Mouse (Mus musculus) neural tube, embryonic 13.5 days (tissue): ENCODE results near the gene Clstn3. TPM values are rescaled to one million over a fixed set of nuclear protein-coding genes. Genes with fewer than 3 reads are reported as not detected.
A peak's percentile ranks its signal among the peaks of the same experiment; 100 is the strongest.
"Not testable (repeated sequence)": the region's sequence is repeated elsewhere in the genome, so short reads cannot be mapped to it uniquely, and the experiment has no call there.

Source experiments
- ATAC-seq: fragments of 200-750 bp; cut with Nextera tagmentation; 2 replicates; pipeline ENCODE4 v1.8.0; 2017; ENCODE audit warnings: low read depth, mild to moderate bottlenecking, moderate TSS enrichment, moderate library complexity
- H3K27ac ChIP-seq: fragments of 300-500 bp; sonication (generic); replicated peaks from 2 replicates; pipeline ENCODE4 v1.5.1; 2015; ENCODE audit warnings: moderate library complexity, mild to moderate bottlenecking, inconsistent platforms
- H3K27me3 ChIP-seq: fragments of 300-500 bp; sonication (generic); 2 replicates; pipeline ENCODE4 v1.6.1; 2015; ENCODE audit warnings: mild to moderate bottlenecking, inconsistent platforms
- H3K36me3 ChIP-seq: fragments of 300-500 bp; sonication (generic); 2 replicates; pipeline ENCODE4 v1.6.1; 2015; ENCODE audit warnings: mild to moderate bottlenecking, inconsistent platforms
- H3K4me1 ChIP-seq: fragments of 300-500 bp; sonication (generic); replicated peaks from 2 replicates; pipeline ENCODE4 v1.6.1; 2015; ENCODE audit warnings: inconsistent platforms
- H3K4me2 ChIP-seq: fragments of 300-500 bp; sonication (generic); 2 replicates; pipeline ENCODE4 v1.6.1; 2015; ENCODE audit warnings: inconsistent platforms, mild to moderate bottlenecking, moderate library complexity
- H3K4me3 ChIP-seq: fragments of 300-500 bp; sonication (generic); 2 replicates; pipeline ENCODE4 v1.5.1; 2015; ENCODE audit warnings: mild to moderate bottlenecking, inconsistent platforms
- H3K9ac ChIP-seq: fragments of 300-500 bp; sonication (generic); 2 replicates; pipeline ENCODE4 v1.6.1; 2015; ENCODE audit warnings: moderate library complexity, mild to moderate bottlenecking, inconsistent platforms
- H3K9me3 ChIP-seq: fragments of 300-500 bp; sonication (generic); 2 replicates; pipeline ENCODE4 v1.6.1; 2016; ENCODE audit warnings: inconsistent platforms
- WGBS: fragments of 180-500 bp; shearing (Covaris S2); methylation state at CpG from one replicate; pipeline ENCODE4 v1.1.7; 2015; 5-methylcytosine and 5-hydroxymethylcytosine counted together
- polyA plus RNA-seq: library from polyadenylated mRNA; unstranded; fragments of >200 nt; fragmentation: Nextera tagmentation; extraction: Ambion mirVana; gene quantifications from 2 replicates; pipeline ENCODE4 v1.2.1, GENCODE M21; 2015

Clstn3 gene
- polyA plus RNA-seq, 1 experiment from 2014 or later, result 69.8 TPM

GRCm38 (mm10) chr6:124477922-124478651 is 13.5 kb upstream of the Clstn3 start:
- no peak for ATAC-seq
- WGBS, result 78% methylated on average over 17 of the region's 17 CpGs

GRCm38 (mm10) chr6:124477221-124477655 is 12.6 kb upstream of the Clstn3 start:
- Histone ChIP-seq H3K36me3 (no peaks in the 10 kb centered on the region), H3K4me3 (no peak overlapping the region), H3K27ac (no peak overlapping the region), H3K27me3 (no peaks in the 10 kb centered on the region), H3K4me1 (no peaks in the 10 kb centered on the region), H3K9ac (no peak overlapping the region), H3K9me3 (no peaks in the 10 kb centered on the region), H3K4me2 (no peak overlapping the region)
- ATAC-seq, result no peak
- WGBS, result 73% methylated on average over 5 of the region's 5 CpGs

More at GRCm38 (mm10) chr6:124477922-124478651, 13.5 kb upstream of the Clstn3 start:
- no peak overlapping the region for H3K27ac ChIP-seq
- no peak overlapping the region for H3K4me2 ChIP-seq
- no peaks in the 10 kb centered on the region for H3K4me1 ChIP-seq
- no peaks in the 10 kb centered on the region for H3K9me3 ChIP-seq
- H3K4me3 ChIP-seq, result no peak overlapping the region
- no peaks in the 10 kb centered on the region for H3K36me3 ChIP-seq
- H3K27me3 ChIP-seq, result no peaks in the 10 kb centered on the region
- H3K9ac ChIP-seq, result no peak overlapping the region

GRCm38 (mm10) chr6:124476796-124477195 is 12.2 kb upstream of the Clstn3 start:
- H3K4me3 ChIP-seq, result no peak overlapping the region
- H3K27ac ChIP-seq, result no peak overlapping the region
- H3K4me2 ChIP-seq, result no peak overlapping the region
- 86% methylated on average over 11 of the region's 11 CpGs for WGBS
- ATAC-seq, result no peak
- H3K4me1 ChIP-seq, result no peaks in the 10 kb centered on the region
- no peak overlapping the region for H3K9ac ChIP-seq
- H3K36me3 ChIP-seq, result no peaks in the 10 kb centered on the region
- no peaks in the 10 kb centered on the region for H3K27me3 ChIP-seq
- H3K9me3 ChIP-seq, result no peaks in the 10 kb centered on the region

- Histone ChIP-seq H3K27ac (no peak overlapping the region), H3K4me3 (no peak overlapping the region), H3K27me3 (no peaks in the 10 kb centered on the region), H3K9me3 (no peaks in the 10 kb centered on the region), H3K4me2 (no peak overlapping the region), H3K36me3 (no peaks in the 10 kb centered on the region), H3K9ac (no peak overlapping the region), H3K4me1 (no peaks in the 10 kb centered on the region)
- 77% methylated on average over 7 of the region's 7 CpGs for WGBS
- no peak for ATAC-seq
Observed at GRCm38 (mm10) chr6:124476216-124476615, 11.6 kb upstream of the Clstn3 start.

- H3K4me2 ChIP-seq, H3K4me3 ChIP-seq, H3K27me3 ChIP-seq, ATAC-seq, H3K4me1 ChIP-seq, H3K9me3 ChIP-seq, H3K27ac ChIP-seq, H3K9ac ChIP-seq, H3K36me3 ChIP-seq: not testable (repeated sequence)
- 87% methylated on average over 8 of the region's 11 CpGs for WGBS
Observed at GRCm38 (mm10) chr6:124475335-124476075, 10.9 kb upstream of the Clstn3 start.

GRCm38 (mm10) chr6:124474621-124475020 is 10.0 kb upstream of the Clstn3 start:
- no peak overlapping the region for H3K4me2 ChIP-seq
- no peaks in the 10 kb centered on the region for H3K27me3 ChIP-seq
- no peak overlapping the region for H3K27ac ChIP-seq
- no peak for ATAC-seq
- no peaks in the 10 kb centered on the region for H3K9me3 ChIP-seq
- H3K36me3 ChIP-seq, result no peaks in the 10 kb centered on the region
- WGBS, result 80% methylated on average over 11 of the region's 11 CpGs
- H3K4me3 ChIP-seq, result no peak overlapping the region
- H3K4me1 ChIP-seq, result no peaks in the 10 kb centered on the region
- H3K9ac ChIP-seq, result no peak overlapping the region

- Histone ChIP-seq H3K4me2 (no peak overlapping the region), H3K4me1 (no peaks in the 10 kb centered on the region), H3K9me3 (no peaks in the 10 kb centered on the region), H3K4me3 (no peak overlapping the region), H3K27me3 (no peaks in the 10 kb centered on the region), H3K27ac (no peak overlapping the region), H3K9ac (no peak overlapping the region), H3K36me3 (no peaks in the 10 kb centered on the region)
- ATAC-seq, result no peak
- 29% methylated on average over 6 of the region's 6 CpGs for WGBS
Observed at GRCm38 (mm10) chr6:124472801-124473200, 8.2 kb upstream of the Clstn3 start.

GRCm38 (mm10) chr6:124471783-124472638 is 7.4 kb upstream of the Clstn3 start:
- not testable (repeated sequence) for H3K27ac ChIP-seq, H3K4me3 ChIP-seq, H3K9ac ChIP-seq, H3K27me3 ChIP-seq, H3K4me2 ChIP-seq, H3K4me1 ChIP-seq, H3K9me3 ChIP-seq, H3K36me3 ChIP-seq, ATAC-seq
- 88% methylated on average over 6 of the region's 6 CpGs for WGBS

- H3K9me3 ChIP-seq, result no peaks in the 10 kb centered on the region
- H3K36me3 ChIP-seq, result no peaks in the 10 kb centered on the region
- H3K27ac ChIP-seq, result no peak overlapping the region
- 88% methylated on average over 3 of the region's 3 CpGs for WGBS
- no peak overlapping the region for H3K9ac ChIP-seq
- no peaks in the 10 kb centered on the region for H3K27me3 ChIP-seq
- no peak for ATAC-seq
- H3K4me3 ChIP-seq, result no peak overlapping the region
- no peak overlapping the region for H3K4me2 ChIP-seq
- H3K4me1 ChIP-seq, result no peaks in the 10 kb centered on the region
Observed at GRCm38 (mm10) chr6:124471121-124471520, 6.5 kb upstream of the Clstn3 start.

- 65% methylated on average over 6 of the region's 6 CpGs for WGBS
- H3K9ac ChIP-seq, result peak overlapping the region; percentile 85; the same call in 1 of the 2 replicates
- H3K4me2 ChIP-seq, result peak overlapping the region; percentile 74
- peak overlapping the region; percentile 87; the same call in 1 of the 2 replicates for H3K27ac ChIP-seq
- H3K4me1 ChIP-seq, result peaks cover 32% of the 10 kb centered on the region
- H3K27me3 ChIP-seq, result no peaks in the 10 kb centered on the region
- ATAC-seq, result no peak
- no peak overlapping the region for H3K4me3 ChIP-seq
- H3K9me3 ChIP-seq, result no peaks in the 10 kb centered on the region
- peaks cover 12% of the 10 kb centered on the region for H3K36me3 ChIP-seq
Observed at GRCm38 (mm10) chr6:124465729-124466128, 1.1 kb upstream of the Clstn3 start.

GRCm38 (mm10) chr6:124465299-124465698 is 705 bp upstream of the Clstn3 start:
- H3K36me3 ChIP-seq, result peaks cover 14% of the 10 kb centered on the region
- H3K9ac ChIP-seq, result peak overlapping the region; percentile 85
- H3K9me3 ChIP-seq, result no peaks in the 10 kb centered on the region
- peak overlapping the region; percentile 63 for H3K4me3 ChIP-seq
- 38% methylated on average over 6 of the region's 6 CpGs for WGBS
- peak overlapping the region; percentile 74 for H3K4me2 ChIP-seq
- no peaks in the 10 kb centered on the region for H3K27me3 ChIP-seq
- H3K27ac ChIP-seq, result peak overlapping the region; percentile 87; the same call in 1 of the 2 replicates
- H3K4me1 ChIP-seq, result peaks cover 32% of the 10 kb centered on the region
- ATAC-seq, result no peak

GRCm38 (mm10) chr6:124463881-124464291 is 708 bp downstream of the Clstn3 start:
- Histone ChIP-seq H3K4me1 (peaks cover 32% of the 10 kb centered on the region), H3K36me3 (peaks cover 26% of the 10 kb centered on the region), H3K27ac (peak overlapping the region; percentile 87), H3K9me3 (no peaks in the 10 kb centered on the region), H3K4me3 (peak overlapping the region; percentile 63), H3K27me3 (no peaks in the 10 kb centered on the region), H3K4me2 (peak overlapping the region; percentile 74), H3K9ac (peak overlapping the region; percentile 85)
- 13% methylated on average over 8 of the region's 8 CpGs for WGBS
- peak; percentile 60 for ATAC-seq
